Mouse (Mus musculus) MEL (cell line): ENCODE data around the gene Slc35g2. TPM values are rescaled to one million over a fixed set of nuclear protein-coding genes. Genes with fewer than 3 reads are reported as not detected.

Experiments used
- DNase-seq: peaks from one replicate; pipeline ENCODE4 v3.0.0; 2011; ENCODE audit warnings: low read depth, low spot score
- H3K27ac ChIP-seq: 2 replicates; pipeline ENCODE4 v1.5.1; 2012; ENCODE audit warnings: low read depth, mild to moderate bottlenecking, control low read depth, low read length, moderate library complexity; ENCODE audit not compliant: control insufficient read depth
- H3K27me3 ChIP-seq, 2 experiments: fragments of 150-350 bp in 1 of 2; sonication (generic) in 1 of 2; 2 replicates each; pipeline ENCODE4 v1.6.1; 2012; ENCODE audit warnings: low read length in 2 of 2, mild to moderate bottlenecking in 2 of 2, improper control_type of control experiment in 1 of 2, moderate library complexity in 1 of 2; ENCODE audit not compliant: insufficient read depth in 2 of 2, control insufficient read depth in 1 of 2
- H3K36me3 ChIP-seq, 2 experiments: 2 replicates each; pipeline ENCODE4 v1.6.1; 2012 to 2014; ENCODE audit warnings: low read length in 2 of 2, improper control_type of control experiment in 1 of 2, inconsistent platforms in 1 of 2, mild to moderate bottlenecking in 1 of 2; ENCODE audit not compliant: insufficient read depth in 2 of 2, control insufficient read depth in 1 of 2
- H3K4me1 ChIP-seq, 2 experiments: fragments of 150-350 bp in 1 of 2; sonication (generic) in 1 of 2; 2 replicates each; pipeline ENCODE4 v1.6.1; 2012; ENCODE audit warnings: low read length in 2 of 2, improper control_type of control experiment in 1 of 2, mild to moderate bottlenecking in 1 of 2; ENCODE audit not compliant: insufficient read depth in 2 of 2, control insufficient read depth in 1 of 2
- H3K4me3 ChIP-seq, 2 experiments: fragments of 150-350 bp in 1 of 2; sonication (generic) in 1 of 2; 2 replicates each; pipeline ENCODE4 v1.5.1; 2012; ENCODE audit warnings: low read depth in 2 of 2, low read length in 2 of 2, mild to moderate bottlenecking in 2 of 2, moderate library complexity in 2 of 2, control low read depth in 1 of 2, improper control_type of control experiment in 1 of 2; ENCODE audit not compliant: control insufficient read depth in 1 of 2, insufficient read depth in 1 of 2
- H3K79me2 ChIP-seq: 2 replicates; pipeline ENCODE4 v1.6.1; 2012; ENCODE audit warnings: mild to moderate bottlenecking, low read length, moderate library complexity; ENCODE audit not compliant: control insufficient read depth, poor library complexity, insufficient read depth
- H3K9ac ChIP-seq: 2 replicates; pipeline ENCODE4 v1.6.1; 2012; ENCODE audit warnings: low read depth, mild to moderate bottlenecking, control low read depth, low read length, moderate library complexity; ENCODE audit not compliant: control insufficient read depth, poor library complexity, severe bottlenecking
- H3K9me3 ChIP-seq: fragments of 150-350 bp; sonication (generic); replicated peaks from 2 replicates; pipeline ENCODE4 v1.6.1; 2012; ENCODE audit warnings: mild to moderate bottlenecking, low read length, improper control_type of control experiment, moderate library complexity; ENCODE audit not compliant: insufficient read depth
- BHLHE40 ChIP-seq: IDR thresholded peaks from 2 replicates; pipeline ENCODE4 v1.6.1; 2012; ENCODE audit warnings: low read depth, mild to moderate bottlenecking, inconsistent platforms, low read length, improper control_type of control experiment, borderline replicate concordance
- CTCF ChIP-seq, 3 experiments: IDR thresholded peaks in 2 of 3; conservative IDR thresholded peaks in 1 of 3; 2 replicates each; pipeline ENCODE4 v1.5.1; 2011 to 2012; ENCODE audit warnings: low read length in 3 of 3, low read depth in 2 of 3, mild to moderate bottlenecking in 2 of 3, improper control_type of control experiment in 1 of 3, inconsistent platforms in 1 of 3, mixed read lengths in 1 of 3, moderate library complexity in 1 of 3; ENCODE audit not compliant: control insufficient read depth in 1 of 3, insufficient read depth in 1 of 3, poor library complexity in 1 of 3, severe bottlenecking in 1 of 3
- E2F4 ChIP-seq: IDR thresholded peaks from 2 replicates; pipeline ENCODE4 v1.6.1; 2011; ENCODE audit warnings: low read depth, low read length, improper control_type of control experiment, borderline replicate concordance
- GABPA ChIP-seq: IDR thresholded peaks from 2 replicates; pipeline ENCODE4 v1.6.1; 2012; ENCODE audit warnings: low read depth, mild to moderate bottlenecking, inconsistent platforms, low read length, improper control_type of control experiment, moderate library complexity
- GATA1 ChIP-seq: IDR thresholded peaks from 2 replicates; pipeline ENCODE4 v1.6.1; 2011; ENCODE audit warnings: low read depth, low read length, improper control_type of control experiment
- KAT2A ChIP-seq: conservative IDR thresholded peaks from 2 replicates; pipeline ENCODE4 v1.6.1; 2012; ENCODE audit warnings: low read depth, low read length, improper control_type of control experiment, inconsistent platforms
- MAFK ChIP-seq: IDR thresholded peaks from 2 replicates; pipeline ENCODE4 v1.6.1; 2011; ENCODE audit warnings: low read depth, mild to moderate bottlenecking, low read length, improper control_type of control experiment, borderline replicate concordance
- MAZ ChIP-seq: IDR thresholded peaks from 2 replicates; pipeline ENCODE4 v1.6.1; 2012; ENCODE audit warnings: low read depth, mild to moderate bottlenecking, inconsistent platforms, low read length, improper control_type of control experiment
- NRF1 ChIP-seq: IDR thresholded peaks from 2 replicates; pipeline ENCODE4 v1.6.1; 2014; ENCODE audit warnings: low read depth, mild to moderate bottlenecking, inconsistent platforms, low read length, improper control_type of control experiment, moderate library complexity; ENCODE audit not compliant: poor library complexity, insufficient read depth, severe bottlenecking
- POLR2A ChIP-seq, 2 experiments: IDR thresholded peaks; 2 replicates each; pipeline ENCODE4 v1.6.1; 2011 to 2012; ENCODE audit warnings: low read length in 2 of 2, mild to moderate bottlenecking in 2 of 2, control low read depth in 1 of 2, improper control_type of control experiment in 1 of 2, low read depth in 1 of 2, moderate library complexity in 1 of 2; ENCODE audit not compliant: control insufficient read depth in 1 of 2, insufficient read depth in 1 of 2, poor library complexity in 1 of 2
- POLR2AphosphoS2 ChIP-seq: IDR thresholded peaks from 2 replicates; pipeline ENCODE4 v1.6.1; 2011; ENCODE audit warnings: low read length, improper control_type of control experiment
- RCOR1 ChIP-seq: IDR thresholded peaks from 2 replicates; pipeline ENCODE4 v1.6.1; 2012; ENCODE audit warnings: low read depth, mild to moderate bottlenecking, inconsistent platforms, low read length, improper control_type of control experiment
- SIN3A ChIP-seq: IDR thresholded peaks from 2 replicates; pipeline ENCODE4 v1.6.1; 2012; ENCODE audit warnings: low read length, improper control_type of control experiment, inconsistent platforms
- TAL1 ChIP-seq: IDR thresholded peaks from 2 replicates; pipeline ENCODE4 v1.6.1; 2012; ENCODE audit warnings: mild to moderate bottlenecking, inconsistent platforms, low read length, moderate library complexity, mixed read lengths
- TBP ChIP-seq: IDR thresholded peaks from 2 replicates; pipeline ENCODE4 v1.8.0; 2011; ENCODE audit warnings: low read depth, low read length, improper control_type of control experiment
- TCF12 ChIP-seq: IDR thresholded peaks from 2 replicates; pipeline ENCODE4 v1.6.1; 2014; ENCODE audit warnings: low read depth, mild to moderate bottlenecking, inconsistent platforms, low read length, improper control_type of control experiment, moderate library complexity
- UBTF ChIP-seq: IDR thresholded peaks from 2 replicates; pipeline ENCODE4 v1.6.1; 2012; ENCODE audit warnings: low read depth, mild to moderate bottlenecking, inconsistent platforms, low read length, improper control_type of control experiment, moderate library complexity, borderline replicate concordance; ENCODE audit not compliant: insufficient read depth
- USF1 ChIP-seq: IDR thresholded peaks from 2 replicates; pipeline ENCODE4 v1.6.1; 2014; ENCODE audit warnings: low read depth, mild to moderate bottlenecking, inconsistent platforms, low read length, improper control_type of control experiment, moderate library complexity
- ZKSCAN1 ChIP-seq: IDR thresholded peaks from 2 replicates; pipeline ENCODE4 v1.6.1; 2012; ENCODE audit warnings: low read depth, mild to moderate bottlenecking, inconsistent platforms, low read length, improper control_type of control experiment, moderate library complexity
- ZMIZ1 ChIP-seq: IDR thresholded peaks from 2 replicates; pipeline ENCODE4 v1.6.1; 2012; ENCODE audit warnings: low read depth, mild to moderate bottlenecking, inconsistent platforms, low read length, improper control_type of control experiment, moderate library complexity
- ZNF384 ChIP-seq: IDR thresholded peaks from 2 replicates; pipeline ENCODE4 v1.6.1; 2012; ENCODE audit warnings: low read depth, mild to moderate bottlenecking, inconsistent platforms, low read length, improper control_type of control experiment
- polyA plus RNA-seq, 2 experiments: library from polyadenylated mRNA; stranded (reverse) in 1 of 2; unstranded in 1 of 2; fragments of >175 nt in 1 of 2; fragments of >200 nt in 1 of 2; gene quantifications; 2 replicates each; pipeline versions ENCODE4 v1.2.1 to v1.2.4; 2012; ENCODE audit warnings: low replicate concordance in 2 of 2, low read depth in 1 of 2; ENCODE audit not compliant: insufficient read length in 2 of 2, insufficient read depth in 1 of 2, missing spikeins in 1 of 2
- total RNA-seq: library from RNA; depleted of rRNA; stranded (reverse); fragments of 300-350 nt; gene quantifications from 2 replicates; pipeline ENCODE4 v1.2.3, GENCODE M21; 2012

The Slc35g2 gene
- total and polyA plus RNA-seq, 3 experiments, result 0.49 TPM; not detected in 2

DNA sequence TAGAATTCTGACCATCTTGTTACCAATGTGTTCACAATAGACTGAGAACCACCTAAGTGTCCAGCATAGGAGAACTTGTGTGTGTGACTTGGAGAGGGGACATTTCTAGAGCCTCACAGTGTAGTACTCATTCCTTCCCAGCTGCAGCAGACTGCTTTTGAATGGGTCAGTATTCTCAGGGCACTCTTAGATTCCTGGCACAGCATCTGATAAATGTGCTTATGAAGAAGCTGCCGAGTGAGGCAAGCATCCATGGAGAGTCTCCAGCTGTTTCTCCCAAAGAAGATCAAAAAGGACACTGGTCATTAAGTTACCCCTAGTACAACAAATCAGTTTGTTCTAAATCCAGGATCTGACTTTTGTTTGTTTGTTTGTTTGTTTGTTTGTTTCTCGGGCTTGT, 2.4 kb upstream of the Slc35g2 start:
- H3K27ac ChIP-seq, result no peak overlapping the region
- TF ChIP-seq GABPA (no peak), GATA1 (no peak), USF1 (no peak), BHLHE40 (no peak), TBP (no peak), RCOR1 (no peak), NRF1 (no peak), POLR2A (IDR thresholded peaks at IDR 0.05; ENCODE audit: control insufficient read depth in 1 of 2, insufficient read depth in 1 of 2, low read depth in 1 of 2, low read length in 2 of 2, poor library complexity in 1 of 2) (no peak), ZKSCAN1 (no peak), POLR2AphosphoS2 (no peak), ZMIZ1 (no peak), KAT2A (no peak), UBTF (no peak), MAZ (no peak), CTCF (IDR thresholded peaks at IDR 0.05 in 2 of 3, conservative IDR thresholded peaks at IDR 0.05 in 1 of 3; ENCODE audit: control insufficient read depth in 1 of 3, insufficient read depth in 1 of 3, low read depth in 2 of 3, low read length in 3 of 3, poor library complexity in 1 of 3, severe bottlenecking in 1 of 3) (no peak), TAL1 (no peak), SIN3A (no peak), TCF12 (no peak), MAFK (no peak)
- TF ChIP-seq, all 39 proteins: peak for 0
- H3K27me3 ChIP-seq, result no peaks in the 10 kb centered on the region

GRCm38 (mm10) chr9:100571511-100571910, 621 bp upstream of the Slc35g2 start:
- TF ChIP-seq ZNF384, result no peak
- no peak for TF ChIP-seq ZMIZ1
- no peak for TF ChIP-seq E2F4
- TF ChIP-seq BHLHE40, result no peak
- no peak for DNase-seq

More for the DNA sequence above, 2.4 kb upstream of the Slc35g2 start:
- DNase-seq, result no peak
- no peak overlapping the region for H3K9ac ChIP-seq
- H3K4me3 ChIP-seq, result no peak overlapping the region
- no peaks in the 10 kb centered on the region for H3K4me1 ChIP-seq
- H3K9me3 ChIP-seq, result no peaks in the 10 kb centered on the region
- H3K79me2 ChIP-seq, result no peaks in the 10 kb centered on the region
- no peaks in the 10 kb centered on the region for H3K36me3 ChIP-seq

More at GRCm38 (mm10) chr9:100571511-100571910, 621 bp upstream of the Slc35g2 start:
- H3K27me3 ChIP-seq, result no peaks in the 10 kb centered on the region
- no peak overlapping the region for H3K4me3 ChIP-seq
- no peaks in the 10 kb centered on the region for H3K9me3 ChIP-seq
- H3K36me3 ChIP-seq, result no peaks in the 10 kb centered on the region
- no peaks in the 10 kb centered on the region for H3K79me2 ChIP-seq
- H3K9ac ChIP-seq, result no peak overlapping the region
- H3K27ac ChIP-seq, result no peak overlapping the region
- H3K4me1 ChIP-seq, result no peaks in the 10 kb centered on the region
